Mouse (Mus musculus) ES-E14 (cell line): ENCODE results near the gene Sirt4. TPM values are rescaled to one million over a fixed set of nuclear protein-coding genes. Genes with fewer than 3 reads are reported as not detected.

ENCODE experiments used
- DNase-seq: peaks from one replicate; pipeline ENCODE4 v3.0.0-alpha.2; 2013; ENCODE audit warnings: low read depth, low spot score
- H3K27ac ChIP-seq: 2 replicates; pipeline ENCODE4 v1.5.1; 2012; ENCODE audit warnings: low read depth, mild to moderate bottlenecking, low read length, moderate library complexity, mixed read lengths; ENCODE audit not compliant: poor library complexity, insufficient read depth, severe bottlenecking
- H3K36me3 ChIP-seq: 2 replicates; pipeline ENCODE4 v1.6.1; 2012; ENCODE audit warnings: mild to moderate bottlenecking, low read length, moderate library complexity, mixed read lengths; ENCODE audit not compliant: control insufficient read depth, poor library complexity, insufficient read depth, severe bottlenecking
- H3K4me1 ChIP-seq, 2 experiments: fragments of 150-350 bp in 1 of 2; sonication (generic) in 1 of 2; 2 replicates each; pipeline ENCODE4 v1.6.1; 2012; ENCODE audit warnings: low read length in 2 of 2, mild to moderate bottlenecking in 1 of 2, mixed read lengths in 1 of 2; ENCODE audit not compliant: control insufficient read depth in 2 of 2, insufficient read depth in 2 of 2, poor library complexity in 1 of 2
- H3K4me3 ChIP-seq, 2 experiments: fragments of 150-350 bp in 1 of 2; sonication (generic) in 1 of 2; 2 replicates each; pipeline ENCODE4 v1.5.1; 2012; ENCODE audit warnings: low read length in 2 of 2, low read depth in 1 of 2, mild to moderate bottlenecking in 1 of 2, mixed read lengths in 1 of 2; ENCODE audit not compliant: insufficient read depth in 1 of 2, poor library complexity in 1 of 2, severe bottlenecking in 1 of 2
- H3K9ac ChIP-seq: 2 replicates; pipeline ENCODE4 v1.6.1; 2012; ENCODE audit warnings: low read depth, mild to moderate bottlenecking, low read length, mixed read lengths; ENCODE audit not compliant: poor library complexity, insufficient read depth, severe bottlenecking
- H3K9me3 ChIP-seq: fragments of 150-350 bp; sonication (generic); 2 replicates; pipeline ENCODE4 v1.6.1; 2012; ENCODE audit warnings: low read depth, mild to moderate bottlenecking, low read length; ENCODE audit not compliant: control insufficient read depth, insufficient read depth
- CHD2 ChIP-seq: IDR thresholded peaks from 2 replicates; pipeline ENCODE4 v1.6.1; 2014; ENCODE audit warnings: mild to moderate bottlenecking, low read depth, low read length, inconsistent platforms
- HCFC1 ChIP-seq: IDR thresholded peaks from 2 replicates; pipeline ENCODE4 v1.6.1; 2012; ENCODE audit warnings: low read length, inconsistent platforms, borderline replicate concordance; ENCODE audit not compliant: insufficient read depth
- MAFK ChIP-seq: IDR thresholded peaks from 2 replicates; pipeline ENCODE4 v1.6.1; 2014; ENCODE audit warnings: mild to moderate bottlenecking, low read depth, low read length, inconsistent platforms; ENCODE audit not compliant: insufficient read depth
- ZC3H11A ChIP-seq: IDR thresholded peaks from 2 replicates; pipeline ENCODE4 v1.6.1; 2012; ENCODE audit warnings: low read depth, mild to moderate bottlenecking, inconsistent platforms, low read length, borderline replicate concordance
- ZNF384 ChIP-seq: IDR thresholded peaks from 2 replicates; pipeline ENCODE4 v1.6.1; 2012; ENCODE audit warnings: low read depth, low read length, inconsistent platforms
- in situ Hi-C, 2 experiments: fragments of 600-800 bp; cut with MboI; formaldehyde crosslinking; loops; one replicate each; pipeline ENCODE4 v1.15.1; 2025; ENCODE audit warnings: low sequenced_read_pairs in 2 of 2, inconsistent platforms in 1 of 2; ENCODE audit not compliant: unreplicated experiment in 2 of 2
- total RNA-seq: library from RNA; depleted of rRNA; stranded (reverse); fragments of 300-350 nt; gene quantifications from 2 replicates; pipeline ENCODE4 v1.2.3, GENCODE M21; 2012

Sirt4 gene
- total RNA-seq, 1 experiment: 15.3 TPM

DNA sequence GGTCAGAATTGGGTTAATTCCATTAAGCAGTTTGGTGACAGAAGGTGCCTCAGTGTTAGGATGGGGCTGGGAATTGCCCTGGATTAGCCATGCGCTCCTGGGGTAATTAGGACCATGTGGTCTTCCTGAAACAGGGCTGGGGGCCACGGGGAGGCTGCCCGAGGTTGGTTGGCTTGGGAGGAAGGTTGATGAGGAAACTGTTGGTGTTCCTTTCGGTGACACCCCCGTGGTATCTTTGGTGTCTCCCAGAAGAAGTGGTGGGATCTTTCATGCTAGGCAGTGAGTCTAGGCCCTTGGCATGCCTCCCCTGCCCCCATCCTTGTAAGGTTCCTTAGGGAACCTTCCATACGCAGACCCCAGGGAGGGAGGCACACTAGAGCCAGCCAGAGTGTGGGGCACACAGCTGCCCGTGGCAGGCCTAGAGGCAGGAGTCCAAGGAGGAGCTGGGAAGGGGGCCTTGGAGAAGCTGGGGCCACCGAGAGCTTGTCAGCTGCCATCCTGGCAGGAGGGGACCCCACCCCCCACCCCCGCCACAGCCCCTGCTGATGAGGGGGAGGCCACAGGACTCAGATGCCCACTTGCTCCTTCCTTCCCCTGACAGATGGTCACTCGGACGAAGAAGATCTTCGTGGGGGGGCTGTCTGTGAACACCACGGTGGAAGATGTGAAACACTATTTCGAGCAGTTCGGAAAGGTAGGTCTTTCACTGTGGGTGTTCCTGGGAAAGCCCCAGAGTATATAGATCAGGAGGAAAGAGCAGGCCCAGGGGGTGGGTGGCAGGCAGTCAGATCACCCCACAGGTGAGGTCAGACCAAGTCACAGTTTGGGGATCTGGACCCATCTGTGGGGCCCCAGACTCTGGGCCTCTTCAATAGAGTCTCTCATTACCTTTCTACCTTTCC, 49.4 kb downstream of the Sirt4 start:
- H3K36me3 ChIP-seq: no peaks in the 10 kb centered on the region; the same call in 1 of the 2 replicates
- DNase-seq: no peak
- no peak overlapping the region for H3K4me3 ChIP-seq
- no peak overlapping the region for H3K27ac ChIP-seq
- peaks cover 3 to 37% of the 10 kb centered on the region in 2 experiments; a peak in 3 of 4 replicates for H3K4me1 ChIP-seq
- TF ChIP-seq ZC3H11A: no peak
- TF ChIP-seq CHD2: no peak
- TF ChIP-seq ZNF384: no peak
- TF ChIP-seq MAFK: no peak
- TF ChIP-seq HCFC1: no peak
- in situ Hi-C loops: no loop called here
- no peaks in the 10 kb centered on the region for H3K9me3 ChIP-seq
- H3K9ac ChIP-seq: no peak overlapping the region

DNA sequence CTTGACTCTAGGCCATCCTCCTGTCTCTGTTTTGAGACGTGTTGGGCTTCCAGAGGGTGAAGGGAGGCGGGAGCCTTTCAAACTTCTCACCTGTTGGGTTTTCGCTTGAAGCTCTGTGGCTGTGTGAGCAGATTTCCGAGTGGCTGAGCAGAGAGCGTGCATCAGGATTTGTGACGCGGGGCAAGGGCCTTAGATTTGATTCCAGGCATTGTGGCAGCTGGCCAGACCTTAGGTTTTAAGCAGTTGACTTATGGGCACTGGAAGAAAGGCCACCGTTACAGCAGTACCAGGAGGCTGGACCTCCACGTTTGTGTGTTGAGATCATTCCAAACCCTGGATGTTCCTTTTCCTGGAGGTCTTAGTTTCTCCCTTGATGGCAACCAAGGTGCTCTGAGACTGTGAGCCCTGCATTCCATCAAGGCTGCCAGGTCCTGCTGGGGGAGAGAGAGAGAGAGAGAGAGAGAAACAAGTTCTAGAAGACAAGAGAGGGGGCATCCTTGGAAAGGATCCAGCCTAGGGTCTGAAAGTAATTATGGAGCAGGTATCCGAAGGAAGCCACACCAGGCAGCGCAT, 50.2 kb downstream of the Sirt4 start:
- Histone ChIP-seq H3K36me3 (no peaks in the 10 kb centered on the region; the same call in 1 of the 2 replicates), H3K9me3 (no peaks in the 10 kb centered on the region), H3K9ac (no peak overlapping the region), H3K4me1 (peaks cover 3 to 37% of the 10 kb centered on the region in 2 experiments; a peak in 3 of 4 replicates), H3K4me3 (no peak overlapping the region), H3K27ac (no peak overlapping the region)
- in situ Hi-C loops: no loop called here
- no peak for DNase-seq
- TF ChIP-seq ZNF384 (no peak), CHD2 (no peak), HCFC1 (no peak), ZC3H11A (no peak), MAFK (no peak)

DNA sequence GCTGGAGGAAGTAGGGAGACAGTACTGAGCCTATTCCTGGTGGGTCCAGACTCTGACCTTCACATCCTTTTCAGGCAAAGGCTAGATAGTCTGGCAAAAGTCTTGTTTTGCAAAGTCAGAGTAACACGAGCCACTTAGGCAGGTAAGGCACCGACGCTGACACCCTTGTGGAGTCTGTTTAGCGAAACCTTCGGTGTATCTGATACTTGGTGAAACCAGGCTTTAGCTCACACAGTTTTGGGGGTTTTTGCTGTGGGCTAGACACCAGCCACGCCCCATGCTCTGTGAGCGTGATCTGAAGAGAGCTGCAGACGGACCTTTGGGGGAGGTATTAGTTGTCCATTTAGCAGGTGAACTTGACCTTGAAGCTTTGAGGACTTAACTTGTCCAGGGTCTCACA, 51.3 kb downstream of the Sirt4 start:
- Histone ChIP-seq H3K27ac (no peak overlapping the region), H3K4me3 (no peak overlapping the region), H3K4me1 (peaks cover 9 to 35% of the 10 kb centered on the region in 2 experiments), H3K9me3 (no peaks in the 10 kb centered on the region), H3K36me3 (no peaks in the 10 kb centered on the region; the same call in 1 of the 2 replicates), H3K9ac (no peak overlapping the region)
- TF ChIP-seq ZC3H11A: no peak
- TF ChIP-seq HCFC1: no peak
- TF ChIP-seq MAFK: no peak
- TF ChIP-seq CHD2: no peak
- no peak for TF ChIP-seq ZNF384
- no peak for DNase-seq
- in situ Hi-C loops: no loop called here

DNA sequence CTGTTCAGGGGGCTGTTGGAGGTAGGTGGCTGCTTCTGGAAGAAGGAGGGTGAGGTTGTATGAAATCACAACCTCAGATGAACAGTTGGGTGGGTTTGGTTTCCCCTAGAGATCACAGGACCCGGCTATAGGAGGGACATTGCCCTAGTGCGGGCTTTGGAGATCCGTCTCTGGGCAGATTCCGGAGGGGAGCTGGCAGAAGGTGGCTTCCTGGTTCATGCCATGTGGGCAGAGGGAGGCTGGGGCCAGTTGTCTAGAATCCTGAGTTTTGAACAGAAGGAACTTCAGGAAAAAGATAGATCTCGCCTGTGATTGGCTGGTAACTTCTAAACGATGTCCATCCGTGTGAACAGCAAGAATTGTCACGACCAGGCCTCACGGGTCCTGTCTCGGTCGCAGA, 52.1 kb downstream of the Sirt4 start:
- Histone ChIP-seq H3K4me1 (peaks cover 8 to 30% of the 10 kb centered on the region in 2 experiments), H3K4me3 (no peak overlapping the region), H3K9ac (no peak overlapping the region), H3K9me3 (no peaks in the 10 kb centered on the region), H3K36me3 (no peaks in the 10 kb centered on the region; the same call in 1 of the 2 replicates), H3K27ac (no peak overlapping the region)
- no peak for DNase-seq
- TF ChIP-seq MAFK: no peak
- TF ChIP-seq CHD2: no peak
- no peak for TF ChIP-seq HCFC1
- no peak for TF ChIP-seq ZC3H11A
- TF ChIP-seq ZNF384: no peak
- in situ Hi-C loops: no loop called here
